Mouse (Mus musculus): ENCODE measurements around the gene Mcoln3. TPM values are rescaled to one million over a fixed set of nuclear protein-coding genes. Genes with fewer than 3 reads are reported as not detected.

Gene Mcoln3
- polyA plus RNA-seq, 1 experiment from 2014 or later, result 1.9 TPM

DNA sequence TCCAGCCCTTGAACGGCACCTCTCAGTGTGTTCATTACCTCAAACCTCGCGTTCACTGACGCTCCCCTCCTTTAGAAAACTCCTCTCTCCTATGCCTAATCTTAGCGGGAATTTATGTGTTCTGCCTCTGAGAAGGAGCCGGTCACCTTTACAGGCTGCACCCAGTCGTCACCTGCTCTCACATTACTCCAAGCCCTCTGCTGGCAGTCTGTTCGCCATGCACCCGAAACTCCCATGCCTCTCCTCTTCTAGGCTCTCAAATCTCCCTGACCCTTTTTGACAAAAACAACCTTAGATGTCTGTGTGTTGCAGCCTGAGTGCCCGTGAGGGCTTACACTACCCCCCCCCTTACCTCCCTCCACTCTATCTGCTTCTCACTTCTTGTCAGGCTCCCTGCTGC lies 19.2 kb downstream of the Mcoln3 start:
- Histone ChIP-seq H3K4me2 (replicated peaks) (no peak overlapping the region), H3K36me3 (no peaks in the 10 kb centered on the region), H3K27ac (no peak overlapping the region), H3K9me3 (no peaks in the 10 kb centered on the region), H3K9ac (no peak overlapping the region), H3K4me3 (no peak overlapping the region), H3K4me1 (no peaks in the 10 kb centered on the region), H3K27me3 (replicated peaks) (no peaks in the 10 kb centered on the region)
- ATAC-seq (ENCODE audit: low FRiP score, low read depth), result no peak
- WGBS, result 36% methylated on average over 10 of the region's 10 CpGs

DNA sequence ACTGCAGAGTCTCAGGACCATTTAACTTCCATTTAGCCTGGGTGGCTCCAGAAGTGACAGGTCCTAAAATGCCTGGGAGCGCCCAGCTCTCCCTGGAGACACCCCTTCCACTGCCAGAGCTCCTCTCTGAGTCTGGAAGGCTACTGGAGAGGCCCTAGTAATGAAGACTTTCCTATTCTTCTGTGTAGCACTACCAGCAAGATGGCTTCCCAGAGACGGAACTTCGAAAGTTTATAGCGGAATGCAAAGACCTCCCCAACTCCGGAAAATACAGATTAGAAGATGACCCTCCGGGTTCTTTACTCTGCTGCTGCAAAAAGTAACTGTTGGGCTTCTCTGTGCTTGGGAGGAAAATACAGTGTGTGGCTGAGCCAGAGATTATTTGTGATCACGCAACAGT lies 23.0 kb downstream of the Mcoln3 start:
- no peaks in the 10 kb centered on the region for H3K36me3 ChIP-seq
- no peaks in the 10 kb centered on the region for H3K27me3 ChIP-seq (replicated peaks)
- no peak overlapping the region for H3K9ac ChIP-seq
- H3K27ac ChIP-seq, result no peak overlapping the region
- H3K4me3 ChIP-seq, result no peak overlapping the region
- no peaks in the 10 kb centered on the region for H3K4me1 ChIP-seq
- whole genome bisulfite sequencing, result 94% methylated on average over 7 of the region's 7 CpGs
- H3K4me2 ChIP-seq (replicated peaks), result no peak overlapping the region
- no peaks in the 10 kb centered on the region; the same call in 1 of the 2 replicates for H3K9me3 ChIP-seq
- no peak for ATAC-seq (ENCODE audit: low FRiP score, low read depth)

DNA sequence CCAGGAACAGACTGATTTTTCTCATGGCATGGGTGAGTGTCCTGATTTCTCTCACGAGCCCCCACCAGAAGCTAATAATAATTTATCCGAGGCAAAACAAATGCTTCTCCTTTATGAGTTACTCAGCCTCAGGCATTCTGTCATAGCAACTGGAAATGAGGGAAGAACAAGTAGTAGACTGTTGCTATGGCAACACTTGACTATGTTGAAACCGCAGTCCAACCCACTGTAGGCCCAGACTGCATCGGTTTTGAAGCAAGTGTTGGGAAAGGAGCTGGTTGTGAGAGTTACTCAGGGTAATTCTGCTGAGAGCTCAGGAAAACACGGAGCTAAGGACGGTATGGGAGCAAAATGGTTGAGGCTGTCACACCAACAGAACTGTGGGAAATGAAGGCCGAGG lies 25.3 kb downstream of the Mcoln3 start:
- H3K9me3 ChIP-seq, result no peaks in the 10 kb centered on the region; the same call in 1 of the 2 replicates
- H3K27me3 ChIP-seq (replicated peaks), result no peaks in the 10 kb centered on the region
- H3K4me3 ChIP-seq, result no peak overlapping the region
- H3K4me2 ChIP-seq (replicated peaks), result no peak overlapping the region
- H3K27ac ChIP-seq, result no peak overlapping the region
- H3K9ac ChIP-seq, result no peak overlapping the region
- no peaks in the 10 kb centered on the region for H3K4me1 ChIP-seq
- WGBS, result 83% methylated on average over 7 of the region's 7 CpGs
- H3K36me3 ChIP-seq, result no peaks in the 10 kb centered on the region
- no peak for ATAC-seq (ENCODE audit: low FRiP score, low read depth)

DNA sequence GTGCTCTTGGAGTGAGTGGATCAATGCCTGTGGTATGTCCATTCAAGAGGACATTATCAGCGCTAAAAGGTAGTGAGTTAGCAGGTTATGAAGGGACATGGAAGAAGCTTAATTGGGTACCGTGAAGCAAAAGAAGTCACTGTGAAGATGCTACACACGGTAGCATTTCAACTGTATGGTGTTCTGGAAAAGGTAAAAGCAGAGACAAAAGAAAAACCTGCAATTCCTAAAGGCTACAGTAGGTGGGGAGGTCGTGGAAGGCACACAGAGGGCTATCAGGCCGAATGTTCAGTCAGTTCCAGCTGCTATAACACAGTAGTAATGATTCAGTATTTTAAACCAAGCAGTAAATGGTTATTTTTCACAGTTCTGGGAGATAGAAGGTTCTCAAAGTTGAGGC lies 28.3 kb downstream of the Mcoln3 start:
- peaks cover 10% of the 10 kb centered on the region for H3K4me1 ChIP-seq
- no peak for ATAC-seq (ENCODE audit: low FRiP score, low read depth)
- H3K36me3 ChIP-seq, result no peaks in the 10 kb centered on the region
- no peak overlapping the region for H3K4me2 ChIP-seq (replicated peaks)
- H3K27ac ChIP-seq, result no peak overlapping the region
- peaks cover 16% of the 10 kb centered on the region for H3K27me3 ChIP-seq (replicated peaks)
- no peak overlapping the region for H3K4me3 ChIP-seq
- no peaks in the 10 kb centered on the region; the same call in 1 of the 2 replicates for H3K9me3 ChIP-seq
- H3K9ac ChIP-seq, result no peak overlapping the region
- WGBS, result 61% methylated on average over 5 of the region's 5 CpGs

DNA sequence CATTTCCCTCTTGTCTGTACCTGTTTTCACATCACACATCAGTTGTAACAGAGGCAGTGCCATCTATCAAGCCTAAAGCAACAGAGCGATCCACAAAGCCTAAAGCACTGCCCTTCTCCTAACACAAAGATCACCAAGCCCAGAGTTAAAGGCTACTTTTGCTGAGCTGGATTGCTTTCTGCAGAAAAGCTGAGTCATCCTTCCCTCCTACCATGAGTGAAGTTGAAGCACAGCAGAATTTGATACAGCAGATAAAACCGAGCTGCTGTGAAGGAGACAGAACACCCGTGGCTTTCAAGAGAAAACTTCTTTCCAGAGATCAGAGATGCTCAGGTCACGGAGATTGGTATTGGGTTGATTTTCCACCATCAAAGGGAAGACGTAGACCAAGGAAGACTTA lies 28.9 kb downstream of the Mcoln3 start:
- H3K27me3 ChIP-seq (replicated peaks), result peaks cover 22% of the 10 kb centered on the region
- no peak for ATAC-seq (ENCODE audit: low FRiP score, low read depth)
- no peaks in the 10 kb centered on the region; the same call in 1 of the 2 replicates for H3K9me3 ChIP-seq
- no peak overlapping the region for H3K27ac ChIP-seq
- no peaks in the 10 kb centered on the region for H3K36me3 ChIP-seq
- no peak overlapping the region for H3K4me3 ChIP-seq
- no peak overlapping the region for H3K9ac ChIP-seq
- no peak overlapping the region for H3K4me2 ChIP-seq (replicated peaks)
- H3K4me1 ChIP-seq, result peaks cover 13% of the 10 kb centered on the region
- WGBS, result 80% methylated on average over 5 of the region's 5 CpGs

DNA sequence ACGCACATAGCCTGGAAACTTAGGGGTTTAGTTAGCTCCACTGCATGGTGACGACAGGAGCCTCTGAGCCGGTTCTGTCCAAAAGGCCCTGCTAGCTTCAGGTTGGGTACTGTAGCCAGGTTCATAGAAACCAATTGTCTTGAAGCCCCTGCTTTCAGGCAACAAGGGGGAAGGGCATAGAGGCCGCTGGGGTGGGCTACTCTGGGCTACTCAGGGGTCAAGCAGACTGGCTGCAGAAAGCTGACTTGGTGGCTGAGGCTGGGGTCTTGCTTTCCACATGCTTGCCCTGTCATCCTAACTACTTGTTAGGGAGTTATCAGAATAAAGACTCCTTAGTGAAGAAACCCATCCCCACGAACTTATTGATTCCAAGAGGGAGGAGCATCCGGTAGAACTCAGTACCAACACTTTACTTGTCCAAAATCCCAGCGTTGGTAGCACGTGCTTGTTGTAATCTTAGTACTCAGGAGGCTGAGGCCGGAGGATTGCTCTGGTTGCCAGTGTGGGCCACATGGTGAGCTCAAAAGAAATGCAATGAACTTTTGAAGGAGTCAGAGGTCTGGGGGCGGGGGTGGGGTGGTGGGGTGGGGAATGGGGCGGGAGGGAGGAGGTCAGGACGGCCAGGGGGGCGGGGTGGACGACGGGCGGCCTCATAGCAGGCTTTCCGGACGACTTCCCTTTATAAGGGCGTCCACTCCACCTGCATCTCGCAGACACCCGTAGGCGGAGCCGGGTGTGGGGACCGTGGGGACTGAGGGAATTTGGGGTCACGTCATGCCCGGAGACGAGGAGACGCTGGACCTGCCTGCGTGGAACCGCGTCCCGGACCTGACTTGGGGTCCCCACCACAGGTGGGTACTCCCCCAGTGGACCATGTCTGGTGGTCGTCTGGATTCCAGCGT lies 32.2 kb downstream of the Mcoln3 start, which contains the start of gene Mcoln2:
TSS of gene Mcoln2 (plus strand) at position 678 of the 902 bp plus-strand sequence.
- no peak within 1 kb of the TSS for H3K27ac ChIP-seq
- 11% methylated on average over 32 of the region's 34 CpGs for WGBS
- peak within 1 kb of the TSS; percentile 39 for H3K4me3 ChIP-seq
- H3K27me3 ChIP-seq (replicated peaks), result peaks cover 26% of the 10 kb centered on the region
- H3K36me3 ChIP-seq, result no peaks in the 10 kb centered on the region
- peaks cover 19% of the 10 kb centered on the region for H3K4me1 ChIP-seq
- peak; percentile 41; the same call in 1 of the 2 replicates for ATAC-seq (ENCODE audit: low FRiP score, low read depth)
- H3K9me3 ChIP-seq, result no peaks in the 10 kb centered on the region; the same call in 1 of the 2 replicates
- peak within 1 kb of the TSS; percentile 91 for H3K4me2 ChIP-seq (replicated peaks)
- peak within 1 kb of the TSS; percentile 35; the same call in 1 of the 2 replicates for H3K9ac ChIP-seq

DNA sequence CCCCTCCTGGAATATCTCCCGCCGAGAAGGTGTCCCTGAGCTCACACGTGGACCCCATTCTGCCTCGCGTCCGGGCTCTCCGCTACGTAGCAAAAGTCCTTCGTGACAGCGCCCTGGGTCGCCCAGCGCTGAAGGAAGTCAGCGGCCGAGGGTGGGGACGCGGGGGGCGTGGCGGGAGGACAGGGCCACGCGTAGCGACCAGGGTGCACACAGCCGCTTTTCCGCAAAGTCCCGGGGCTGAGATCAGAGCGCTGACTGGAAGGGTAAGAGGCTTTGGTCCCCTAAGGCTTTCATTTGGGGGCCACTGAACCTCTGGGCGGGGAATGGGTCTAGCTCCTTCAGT lies 32.8 kb downstream of the Mcoln3 start:
- Histone ChIP-seq H3K4me3 (peak overlapping the region; percentile 39), H3K9ac (peak overlapping the region; percentile 35; the same call in 1 of the 2 replicates), H3K4me2 (replicated peaks) (peak overlapping the region; percentile 91), H3K36me3 (no peaks in the 10 kb centered on the region), H3K27ac (no peak overlapping the region), H3K4me1 (peaks cover 19% of the 10 kb centered on the region), H3K9me3 (no peaks in the 10 kb centered on the region; the same call in 1 of the 2 replicates), H3K27me3 (replicated peaks) (peaks cover 26% of the 10 kb centered on the region)
- under 1% methylated on average over 26 of the region's 26 CpGs for WGBS
- ATAC-seq (ENCODE audit: low FRiP score, low read depth), result peak; percentile 37

DNA sequence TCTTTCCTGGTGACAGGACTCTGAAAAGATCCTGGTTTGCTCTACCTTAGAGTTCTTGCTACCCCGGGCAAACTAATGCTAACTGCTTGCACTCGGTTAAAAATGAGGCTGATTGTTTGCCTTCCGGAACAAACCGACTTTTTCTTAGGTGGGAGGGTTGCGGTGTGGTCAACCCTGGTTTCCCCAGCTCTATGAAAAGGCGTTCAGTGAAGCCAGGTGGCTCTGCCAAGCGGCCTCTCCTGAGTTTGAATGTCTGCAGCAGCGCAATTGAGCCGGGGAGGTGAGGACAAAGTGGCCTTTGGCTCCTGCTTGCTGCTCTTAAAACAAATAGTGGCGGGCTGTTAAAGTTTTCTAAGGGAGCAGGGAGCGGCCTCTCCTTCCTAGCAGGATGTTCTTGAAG lies 33.3 kb downstream of the Mcoln3 start:
- no peak overlapping the region for H3K9ac ChIP-seq
- 0 out of 2 replicates have a peak overlapping the region, but pooled peaks have one; percentile 39 for H3K4me3 ChIP-seq
- no peaks in the 10 kb centered on the region for H3K36me3 ChIP-seq
- WGBS, result 12% methylated on average over 11 of the region's 11 CpGs
- peak overlapping the region; percentile 91 for H3K4me2 ChIP-seq (replicated peaks)
- peaks cover 26% of the 10 kb centered on the region for H3K27me3 ChIP-seq (replicated peaks)
- ATAC-seq (ENCODE audit: low FRiP score, low read depth), result no peak
- peaks cover 19% of the 10 kb centered on the region for H3K4me1 ChIP-seq
- no peaks in the 10 kb centered on the region; the same call in 1 of the 2 replicates for H3K9me3 ChIP-seq
- no peak overlapping the region for H3K27ac ChIP-seq

DNA sequence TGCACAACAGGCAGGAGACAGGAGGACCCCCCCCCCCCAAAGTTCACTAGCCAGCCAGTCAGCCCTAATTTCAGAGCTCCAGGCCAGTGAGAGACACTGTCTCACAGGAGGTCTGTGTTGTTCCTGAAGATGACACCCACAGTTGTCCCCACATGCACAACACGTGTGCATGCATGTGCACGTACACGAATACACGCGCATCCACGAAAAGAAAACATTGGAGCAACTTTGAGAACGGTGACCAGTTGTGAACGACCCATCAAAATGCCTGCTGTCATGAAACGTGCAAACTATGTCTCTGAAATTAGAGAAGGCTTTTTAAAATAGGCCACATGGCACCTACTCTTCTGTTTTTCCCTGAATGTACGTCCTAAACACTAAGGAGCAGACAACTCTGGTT lies 34.1 kb downstream of the Mcoln3 start:
- ATAC-seq (ENCODE audit: low FRiP score, low read depth), result no peak
- no peaks in the 10 kb centered on the region for H3K36me3 ChIP-seq
- WGBS, result 92% methylated on average over 10 of the region's 10 CpGs
- H3K9me3 ChIP-seq, result no peaks in the 10 kb centered on the region
- peaks cover 19% of the 10 kb centered on the region for H3K4me1 ChIP-seq
- H3K9ac ChIP-seq, result no peak overlapping the region
- no peak overlapping the region for H3K4me2 ChIP-seq (replicated peaks)
- no peak overlapping the region for H3K27ac ChIP-seq
- H3K4me3 ChIP-seq, result no peak overlapping the region
- H3K27me3 ChIP-seq (replicated peaks), result peaks cover 26% of the 10 kb centered on the region

DNA sequence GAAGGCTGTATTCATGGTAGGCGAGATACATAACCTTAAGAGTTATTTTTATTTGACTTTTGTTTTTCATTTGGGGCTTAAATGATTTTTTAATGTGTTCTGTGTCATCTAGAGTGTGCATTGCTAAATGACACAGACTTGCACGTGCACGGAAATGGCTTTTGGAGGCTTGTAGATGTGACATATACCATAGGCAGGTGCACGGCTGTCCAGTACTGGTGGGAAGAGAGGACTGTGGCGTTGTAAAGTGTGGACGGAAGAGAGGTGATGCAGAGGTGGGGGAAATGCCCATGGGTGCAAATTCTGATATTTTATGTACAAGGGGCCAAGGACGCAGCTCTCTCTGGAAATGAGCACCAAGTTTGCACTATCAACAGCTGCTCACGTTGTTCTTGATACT lies 34.5 kb downstream of the Mcoln3 start:
- no peak overlapping the region for H3K9ac ChIP-seq
- ATAC-seq (ENCODE audit: low FRiP score, low read depth), result no peak
- no peaks in the 10 kb centered on the region for H3K9me3 ChIP-seq
- 90% methylated on average over 8 of the region's 8 CpGs for WGBS
- no peak overlapping the region for H3K27ac ChIP-seq
- peaks cover 26% of the 10 kb centered on the region for H3K27me3 ChIP-seq (replicated peaks)
- no peak overlapping the region for H3K4me2 ChIP-seq (replicated peaks)
- peaks cover 19% of the 10 kb centered on the region for H3K4me1 ChIP-seq
- no peaks in the 10 kb centered on the region for H3K36me3 ChIP-seq
- no peak overlapping the region for H3K4me3 ChIP-seq

DNA sequence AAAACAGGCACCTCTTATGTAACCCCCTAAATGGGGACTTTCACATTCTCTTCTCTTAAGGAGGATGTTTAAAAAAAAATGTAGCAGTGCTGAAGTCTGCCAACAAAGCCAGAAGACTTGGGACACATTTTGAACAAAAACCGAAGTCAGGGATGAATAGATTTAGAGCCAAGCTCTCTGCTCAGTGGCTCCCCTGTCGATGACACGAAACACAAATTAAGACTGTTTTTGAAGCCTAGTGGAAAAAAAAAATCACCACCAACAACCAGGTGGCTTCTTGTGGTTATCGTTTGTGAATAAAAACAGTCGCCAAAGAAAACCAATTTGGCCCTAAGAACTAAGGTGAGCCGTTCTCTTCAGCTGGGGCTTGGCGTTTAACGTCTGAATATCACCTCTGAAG lies 35.1 kb downstream of the Mcoln3 start:
- peaks cover 19% of the 10 kb centered on the region for H3K4me1 ChIP-seq
- H3K9ac ChIP-seq, result no peak overlapping the region
- no peak overlapping the region for H3K4me2 ChIP-seq (replicated peaks)
- H3K27me3 ChIP-seq (replicated peaks), result peaks cover 26% of the 10 kb centered on the region
- H3K9me3 ChIP-seq, result no peaks in the 10 kb centered on the region
- no peaks in the 10 kb centered on the region for H3K36me3 ChIP-seq
- no peak overlapping the region for H3K27ac ChIP-seq
- ATAC-seq (ENCODE audit: low FRiP score, low read depth), result no peak
- WGBS, result 90% methylated on average over 8 of the region's 8 CpGs
- no peak overlapping the region for H3K4me3 ChIP-seq

DNA sequence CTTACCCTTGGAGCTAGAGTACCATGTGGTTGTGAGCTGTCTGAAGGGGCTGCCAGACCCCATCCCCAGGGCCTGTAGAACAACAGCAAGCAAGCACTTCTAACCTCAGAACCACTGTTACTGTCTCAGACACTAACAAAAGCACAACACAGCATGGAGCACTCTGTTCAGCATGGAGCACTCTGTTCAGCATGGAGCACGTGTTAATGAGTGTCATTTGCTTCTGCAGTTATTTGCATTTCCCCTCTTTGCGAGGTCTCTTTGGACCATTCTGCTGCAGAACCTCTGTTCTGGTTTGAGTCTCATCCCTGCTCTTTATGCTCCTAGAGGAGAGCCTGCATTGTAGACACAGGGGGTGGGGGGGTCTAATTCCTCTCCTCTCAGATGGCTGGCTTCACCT lies 35.7 kb downstream of the Mcoln3 start:
- Histone ChIP-seq H3K4me2 (replicated peaks) (no peak overlapping the region), H3K4me1 (peaks cover 19% of the 10 kb centered on the region), H3K4me3 (no peak overlapping the region), H3K9me3 (no peaks in the 10 kb centered on the region), H3K27me3 (replicated peaks) (peaks cover 26% of the 10 kb centered on the region), H3K27ac (no peak overlapping the region), H3K9ac (no peak overlapping the region), H3K36me3 (no peaks in the 10 kb centered on the region)
- no peak for ATAC-seq (ENCODE audit: low FRiP score, low read depth)
- WGBS, result 67% methylated on average over 2 of the region's 2 CpGs

Data from neural tube, embryonic 12.5 days (tissue).